Mouse (Mus musculus) embryonic facial prominence, embryonic 14.5 days (tissue): Measurements from ENCODE around the gene Atxn1. TPM values are rescaled to one million over a fixed set of nuclear protein-coding genes. Genes with fewer than 3 reads are reported as not detected.

ENCODE experiments used
- ATAC-seq: fragments of 200-750 bp; cut with Nextera tagmentation; 2 replicates; pipeline ENCODE4 v1.8.0; 2017; ENCODE audit warnings: low read depth, moderate number of reproducible peaks, moderate TSS enrichment
- DNase-seq: peaks from one replicate; pipeline ENCODE4 v3.0.0-alpha.2; 2015; ENCODE audit warnings: low spot score
- H3K27ac ChIP-seq: fragments of 300-500 bp; sonication (generic); replicated peaks from 2 replicates; pipeline ENCODE4 v1.5.1; 2014; ENCODE audit warnings: low read depth, mild to moderate bottlenecking, low read length, moderate library complexity
- H3K27me3 ChIP-seq: fragments of 300-500 bp; sonication (generic); replicated peaks from 2 replicates; pipeline ENCODE4 v1.6.1; 2014; ENCODE audit warnings: low read length; ENCODE audit not compliant: control insufficient read depth, insufficient read depth
- H3K36me3 ChIP-seq: fragments of 300-500 bp; sonication (generic); 2 replicates; pipeline ENCODE4 v1.6.1; 2014; ENCODE audit warnings: low read length, mixed read lengths; ENCODE audit not compliant: control insufficient read depth, insufficient read depth
- H3K4me1 ChIP-seq: fragments of 300-500 bp; sonication (generic); 2 replicates; pipeline ENCODE4 v1.6.1; 2014; ENCODE audit warnings: antibody characterized with exemption, low read length; ENCODE audit not compliant: control insufficient read depth, insufficient read depth
- H3K4me2 ChIP-seq: fragments of 300-500 bp; sonication (generic); 2 replicates; pipeline ENCODE4 v1.6.1; 2014; ENCODE audit warnings: low read depth, mild to moderate bottlenecking, low read length, moderate library complexity, mixed read lengths
- H3K4me3 ChIP-seq: fragments of 300-500 bp; sonication (generic); 2 replicates; pipeline ENCODE4 v1.5.1; 2014; ENCODE audit warnings: low read depth, mild to moderate bottlenecking, low read length
- H3K9ac ChIP-seq: fragments of 300-500 bp; sonication (generic); 2 replicates; pipeline ENCODE4 v1.6.1; 2014; ENCODE audit warnings: low read depth, mild to moderate bottlenecking, low read length, moderate library complexity, mixed read lengths
- H3K9me3 ChIP-seq: fragments of 300-500 bp; sonication (generic); 2 replicates; pipeline ENCODE4 v1.6.1; 2016; ENCODE audit warnings: low read length; ENCODE audit not compliant: control insufficient read depth
- WGBS: fragments of 180-500 bp; shearing (Covaris S2); extraction: QIAGEN DNeasy Blood & Tissue Kit; methylation state at CpG from one replicate; pipeline ENCODE4 v1.1.7; 2014; 5-methylcytosine and 5-hydroxymethylcytosine counted together
- polyA plus RNA-seq: library from polyadenylated mRNA; unstranded; fragments of >200 nt; fragmentation: Nextera tagmentation; extraction: Ambion mirVana; gene quantifications from 2 replicates; pipeline ENCODE4 v1.2.1, GENCODE M21; 2014

The Atxn1 gene
- polyA plus RNA-seq, 1 experiment from 2014 or later = 3.6 TPM

DNA sequence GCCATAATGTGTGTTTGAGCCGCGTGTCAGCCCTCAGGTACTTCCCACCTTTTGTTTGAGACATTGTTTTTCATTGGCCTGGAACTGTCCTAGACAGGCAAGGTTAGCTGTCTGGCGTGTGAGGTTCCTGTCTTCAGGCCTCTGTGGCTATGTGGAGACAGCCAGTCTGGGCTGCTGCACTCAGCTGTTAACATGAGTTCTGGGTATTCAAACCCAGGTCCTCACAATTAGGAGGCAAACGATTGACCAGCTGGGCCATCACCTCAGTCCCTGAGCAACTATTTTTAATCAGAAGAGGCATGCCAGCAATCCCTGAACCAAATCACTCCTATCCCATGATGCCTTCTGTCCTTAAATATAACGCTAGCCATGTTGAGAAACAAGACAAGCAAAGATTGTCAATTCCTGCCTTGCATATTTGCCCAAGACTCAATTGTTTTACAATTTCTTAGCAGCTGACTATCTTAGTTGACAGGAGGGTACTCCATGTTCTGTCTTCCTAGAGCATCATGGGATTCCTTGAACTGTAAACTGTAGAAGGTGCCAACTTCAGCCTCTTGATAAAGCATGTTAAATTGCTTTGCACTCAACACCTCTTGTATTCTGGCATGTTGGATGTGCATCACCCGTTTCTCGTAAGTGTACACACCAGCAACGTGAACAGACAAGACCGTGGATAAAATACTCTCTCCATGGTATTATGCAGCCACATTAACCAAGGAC is 428.9 kb downstream of the Atxn1 start:
- Histone ChIP-seq H3K27ac (no peak overlapping the region), H3K4me1 (peaks cover 7% of the 10 kb centered on the region), H3K27me3 (no peaks in the 10 kb centered on the region), H3K9ac (no peak overlapping the region), H3K36me3 (no peaks in the 10 kb centered on the region), H3K4me2 (no peak overlapping the region), H3K9me3 (no peaks in the 10 kb centered on the region), H3K4me3 (no peak overlapping the region)
- DNase-seq = no peak
- ATAC-seq = no peak
- WGBS = 87% methylated on average over 9 of the region's 9 CpGs

GRCm38 (mm10) chr13:45530754-45531153 is 434.1 kb downstream of the Atxn1 start:
- Histone ChIP-seq H3K4me3 (no peak overlapping the region), H3K27me3 (no peaks in the 10 kb centered on the region), H3K4me1 (peaks cover 10% of the 10 kb centered on the region), H3K36me3 (no peaks in the 10 kb centered on the region), H3K27ac (peak overlapping the region; percentile 49), H3K9me3 (no peaks in the 10 kb centered on the region), H3K4me2 (peak overlapping the region; percentile 8; the same call in 1 of the 2 replicates), H3K9ac (no peak overlapping the region)
- ATAC-seq (peak; percentile 81), DNase-seq (peak; percentile 88)
- 23% methylated on average over 6 of the region's 6 CpGs for WGBS

- Histone ChIP-seq H3K4me2 (no peak overlapping the region), H3K9me3 (no peaks in the 10 kb centered on the region), H3K4me3 (no peak overlapping the region), H3K27me3 (no peaks in the 10 kb centered on the region), H3K9ac (no peak overlapping the region), H3K36me3 (no peaks in the 10 kb centered on the region), H3K27ac (no peak overlapping the region), H3K4me1 (peaks cover 10% of the 10 kb centered on the region)
- ATAC-seq = no peak
- DNase-seq = no peak
- 83% methylated on average over 4 of the region's 4 CpGs for WGBS
Measured at GRCm38 (mm10) chr13:45528787-45529186, 436.0 kb downstream of the Atxn1 start.

DNA sequence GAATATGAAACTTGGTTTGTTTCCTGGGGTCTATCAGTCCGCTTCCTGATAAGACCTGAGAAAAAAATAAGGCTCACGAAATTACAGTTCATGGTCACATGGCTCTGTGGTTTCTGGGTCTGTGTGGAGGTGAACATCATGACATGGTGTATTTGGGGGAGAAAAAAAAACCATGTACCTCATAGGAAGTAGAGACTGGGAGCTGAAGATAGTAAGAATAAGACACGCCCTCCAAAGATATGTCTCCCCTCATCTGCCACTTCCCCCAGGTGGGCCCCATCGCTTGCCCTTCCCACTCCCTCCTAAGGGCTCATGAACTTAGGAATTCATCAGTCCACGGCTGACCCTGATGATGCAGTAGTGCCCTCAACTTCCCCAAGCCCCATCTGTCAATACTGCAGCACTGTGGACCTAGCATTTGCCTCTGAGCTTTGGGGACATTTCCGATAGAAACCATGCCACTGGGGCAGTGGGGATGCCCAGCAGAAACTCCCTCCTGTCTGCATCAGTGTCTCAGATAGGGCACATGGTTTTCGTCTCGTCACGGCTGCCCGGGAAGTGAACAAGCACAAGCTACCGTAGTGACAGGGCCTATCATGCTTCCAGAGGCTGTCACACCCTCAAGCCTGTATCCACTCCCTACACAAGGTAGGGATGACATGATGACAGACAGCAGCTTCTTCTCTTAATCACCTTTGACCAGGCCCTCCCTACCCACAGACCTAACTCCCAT is 437.4 kb downstream of the Atxn1 start:
- peaks cover 10% of the 10 kb centered on the region for H3K4me1 ChIP-seq
- no peak overlapping the region for H3K4me2 ChIP-seq
- H3K36me3 ChIP-seq = no peaks in the 10 kb centered on the region
- DNase-seq (no peak), ATAC-seq (no peak)
- H3K9ac ChIP-seq = no peak overlapping the region
- no peaks in the 10 kb centered on the region for H3K27me3 ChIP-seq
- no peak overlapping the region for H3K4me3 ChIP-seq
- no peaks in the 10 kb centered on the region for H3K9me3 ChIP-seq
- 83% methylated on average over 11 of the region's 11 CpGs for WGBS
- H3K27ac ChIP-seq = no peak overlapping the region

DNA sequence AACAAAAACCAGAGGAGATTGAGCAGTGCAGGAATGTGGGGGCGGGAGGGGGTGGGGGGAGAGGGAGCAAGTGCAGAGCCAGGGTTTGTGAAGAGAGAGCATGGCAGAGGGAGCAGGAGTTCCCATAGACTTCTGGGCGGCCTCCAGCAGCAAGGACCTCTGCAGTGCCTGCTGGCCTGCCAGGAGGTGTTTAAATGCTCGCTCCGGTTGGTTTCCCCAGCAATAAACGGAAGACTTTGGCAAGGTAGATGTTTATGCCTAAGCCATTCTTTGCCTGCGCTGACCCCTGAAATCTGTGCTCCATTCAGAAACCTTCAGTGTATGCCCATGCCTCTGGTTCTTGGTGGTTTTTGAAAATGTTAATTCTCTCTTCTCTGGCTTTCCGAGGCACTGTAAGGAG is 438.6 kb downstream of the Atxn1 start:
- 67% methylated on average over 7 of the region's 7 CpGs for WGBS
- Histone ChIP-seq H3K36me3 (no peaks in the 10 kb centered on the region), H3K4me2 (no peak overlapping the region), H3K27me3 (no peaks in the 10 kb centered on the region), H3K9ac (no peak overlapping the region), H3K27ac (no peak overlapping the region), H3K4me3 (no peak overlapping the region), H3K9me3 (no peaks in the 10 kb centered on the region), H3K4me1 (peaks cover 10% of the 10 kb centered on the region)
- ATAC-seq (0 out of 2 replicates have a peak, but pooled peaks have one; percentile 19), DNase-seq (no peak)

GRCm38 (mm10) chr13:45524791-45525435 is 439.9 kb downstream of the Atxn1 start:
- no peak for ATAC-seq
- no peak overlapping the region for H3K4me3 ChIP-seq
- H3K9ac ChIP-seq = no peak overlapping the region
- 88% methylated on average over 6 of the region's 6 CpGs for WGBS
- H3K4me2 ChIP-seq = no peak overlapping the region
- H3K36me3 ChIP-seq = no peaks in the 10 kb centered on the region
- no peak overlapping the region for H3K27ac ChIP-seq
- H3K27me3 ChIP-seq = no peaks in the 10 kb centered on the region
- no peaks in the 10 kb centered on the region; the same call in 1 of the 2 replicates for H3K4me1 ChIP-seq
- H3K9me3 ChIP-seq = no peaks in the 10 kb centered on the region
- no peak for DNase-seq

DNA sequence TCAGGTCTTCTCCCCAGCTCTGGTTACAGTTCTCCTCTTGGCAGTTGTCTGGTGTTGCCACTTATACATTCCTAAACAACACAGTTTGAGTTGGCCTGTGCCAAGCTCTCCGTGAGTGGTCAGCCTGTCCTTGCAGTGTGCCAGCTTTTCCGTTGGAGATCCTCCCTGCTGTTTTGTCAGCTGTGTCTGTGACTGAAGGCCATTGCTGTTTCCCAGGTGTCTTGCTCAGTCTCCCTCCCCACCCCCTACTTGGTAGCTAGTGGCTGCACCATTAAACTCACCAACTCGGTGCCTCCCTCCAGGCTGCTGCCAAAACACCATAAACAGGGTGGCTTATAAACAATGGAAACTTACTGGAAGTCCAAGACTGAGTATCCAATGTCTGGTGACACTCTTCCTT is 440.5 kb downstream of the Atxn1 start:
- Histone ChIP-seq H3K4me2 (no peak overlapping the region), H3K4me3 (no peak overlapping the region), H3K27ac (no peak overlapping the region), H3K9ac (no peak overlapping the region), H3K9me3 (no peaks in the 10 kb centered on the region), H3K27me3 (no peaks in the 10 kb centered on the region), H3K4me1 (no peaks in the 10 kb centered on the region), H3K36me3 (no peaks in the 10 kb centered on the region)
- ATAC-seq (no peak), DNase-seq (no peak)
- 69% methylated on average over 3 of the region's 3 CpGs for WGBS

DNA sequence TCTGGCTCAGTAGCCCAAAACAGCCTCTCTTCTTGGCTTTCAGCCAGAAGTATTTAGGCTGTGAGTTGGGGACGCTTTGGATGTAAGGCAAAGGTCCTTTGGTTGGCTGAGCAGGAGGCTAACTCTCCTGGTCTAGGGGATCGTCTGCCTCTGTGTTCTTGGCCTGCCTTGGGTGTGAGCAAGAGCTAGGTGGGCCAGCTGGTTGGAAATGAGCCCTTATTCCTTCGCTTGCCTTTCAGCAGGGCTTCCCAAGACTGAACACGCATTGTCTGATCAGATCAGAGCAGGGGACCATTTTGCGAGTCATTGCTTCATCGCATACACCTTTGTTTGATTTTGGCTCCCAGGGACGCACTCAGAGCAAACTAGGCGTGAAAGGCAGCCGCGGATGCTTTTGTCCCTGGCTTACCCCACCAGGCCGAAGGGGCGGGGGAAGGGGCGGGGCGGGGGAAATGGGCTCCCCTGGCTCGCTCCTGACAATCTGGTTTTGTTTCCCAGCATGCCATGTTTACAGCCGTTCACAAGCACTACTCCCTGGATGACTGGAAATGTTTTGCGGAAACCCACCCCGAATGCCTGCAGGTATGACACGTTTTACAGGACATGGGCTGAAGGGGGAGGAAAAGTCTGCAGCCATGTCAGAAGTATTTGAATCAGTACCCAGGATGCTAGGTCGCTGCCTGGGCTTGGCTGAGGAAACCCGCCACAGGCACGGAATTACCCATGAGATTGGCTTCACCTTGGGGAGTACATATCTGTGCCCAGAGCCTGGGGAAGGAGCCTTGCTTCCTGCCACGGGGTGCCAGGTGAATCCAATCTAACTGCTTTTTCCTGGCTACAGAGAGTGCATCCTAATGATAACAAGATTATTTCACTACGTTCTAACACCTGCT is 448.1 kb downstream of the Atxn1 start:
- peak overlapping the region; percentile 58 for H3K4me2 ChIP-seq
- H3K27ac ChIP-seq = 0 out of 2 replicates have a peak overlapping the region, but pooled peaks have one; percentile 45
- H3K27me3 ChIP-seq = no peaks in the 10 kb centered on the region
- H3K9ac ChIP-seq = peak overlapping the region; percentile 56
- DNase-seq (peak; percentile 87), ATAC-seq (peak; percentile 79)
- 7% methylated on average over 24 of the region's 24 CpGs for WGBS
- peaks cover 49% of the 10 kb centered on the region for H3K4me1 ChIP-seq
- peak overlapping the region; percentile 32 for H3K4me3 ChIP-seq
- no peaks in the 10 kb centered on the region for H3K36me3 ChIP-seq
- no peaks in the 10 kb centered on the region for H3K9me3 ChIP-seq
